Mouse (Mus musculus) liver, embryonic 15.5 days (tissue): Measurements from ENCODE around the gene Tenm4. TPM values are rescaled to one million over a fixed set of nuclear protein-coding genes. Genes with fewer than 3 reads are reported as not detected.

Experiments used
- ATAC-seq: fragments of 200-750 bp; cut with Nextera tagmentation; 2 replicates; pipeline ENCODE4 v1.8.0; 2017; ENCODE audit warnings: moderate number of reproducible peaks, mild to moderate bottlenecking, moderate library complexity; ENCODE audit not compliant: insufficient read depth
- H3K27ac ChIP-seq: fragments of 300-500 bp; sonication (generic); replicated peaks from 2 replicates; pipeline ENCODE4 v1.5.1; 2015; ENCODE audit warnings: mild to moderate bottlenecking, inconsistent platforms
- H3K27me3 ChIP-seq: fragments of 300-500 bp; sonication (generic); 2 replicates; pipeline ENCODE4 v1.6.1; 2015; ENCODE audit warnings: mild to moderate bottlenecking, inconsistent platforms
- H3K36me3 ChIP-seq: fragments of 300-500 bp; sonication (generic); replicated peaks from 2 replicates; pipeline ENCODE4 v1.6.1; 2015; ENCODE audit warnings: moderate library complexity, mild to moderate bottlenecking, inconsistent platforms
- H3K4me1 ChIP-seq: fragments of 300-500 bp; sonication (generic); replicated peaks from 2 replicates; pipeline ENCODE4 v1.6.1; 2015; ENCODE audit warnings: inconsistent platforms
- H3K4me2 ChIP-seq: fragments of 300-500 bp; sonication (generic); 2 replicates; pipeline ENCODE4 v1.6.1; 2015; ENCODE audit warnings: moderate library complexity, mild to moderate bottlenecking, inconsistent platforms
- H3K4me3 ChIP-seq: fragments of 300-500 bp; sonication (generic); replicated peaks from 2 replicates; pipeline ENCODE4 v1.5.1; 2015; ENCODE audit warnings: mild to moderate bottlenecking, inconsistent platforms
- H3K9ac ChIP-seq: fragments of 300-500 bp; sonication (generic); 2 replicates; pipeline ENCODE4 v1.6.1; 2015; ENCODE audit warnings: moderate library complexity, mild to moderate bottlenecking, inconsistent platforms
- H3K9me3 ChIP-seq: fragments of 300-500 bp; sonication (generic); replicated peaks from 2 replicates; pipeline ENCODE4 v1.6.1; 2016; ENCODE audit warnings: inconsistent platforms
- WGBS: fragments of 180-500 bp; shearing (Covaris S2); methylation state at CpG from one replicate; pipeline ENCODE4 v1.1.7; 2015; ENCODE audit warnings: mixed read lengths; ENCODE audit not compliant: insufficient replicate concordance; 5-methylcytosine and 5-hydroxymethylcytosine counted together
- polyA plus RNA-seq: library from polyadenylated mRNA; unstranded; fragments of >200 nt; fragmentation: Nextera tagmentation; extraction: Ambion mirVana; gene quantifications from 2 replicates; pipeline ENCODE4 v1.2.1, GENCODE M21; 2015

Tenm4 gene
- polyA plus RNA-seq, 1 experiment from 2014 or later: 0.69 TPM

GRCm38 (mm10) chr7:96879593-96879992, 708.5 kb downstream of the Tenm4 start:
- Histone ChIP-seq H3K27me3 (no peaks in the 10 kb centered on the region), H3K4me3 (no peak overlapping the region), H3K36me3 (no peaks in the 10 kb centered on the region), H3K4me2 (no peak overlapping the region), H3K9ac (no peak overlapping the region), H3K9me3 (no peaks in the 10 kb centered on the region), H3K27ac (no peak overlapping the region), H3K4me1 (no peaks in the 10 kb centered on the region)
- WGBS: 56% methylated on average over 6 of the region's 6 CpGs
- no peak for ATAC-seq

DNA sequence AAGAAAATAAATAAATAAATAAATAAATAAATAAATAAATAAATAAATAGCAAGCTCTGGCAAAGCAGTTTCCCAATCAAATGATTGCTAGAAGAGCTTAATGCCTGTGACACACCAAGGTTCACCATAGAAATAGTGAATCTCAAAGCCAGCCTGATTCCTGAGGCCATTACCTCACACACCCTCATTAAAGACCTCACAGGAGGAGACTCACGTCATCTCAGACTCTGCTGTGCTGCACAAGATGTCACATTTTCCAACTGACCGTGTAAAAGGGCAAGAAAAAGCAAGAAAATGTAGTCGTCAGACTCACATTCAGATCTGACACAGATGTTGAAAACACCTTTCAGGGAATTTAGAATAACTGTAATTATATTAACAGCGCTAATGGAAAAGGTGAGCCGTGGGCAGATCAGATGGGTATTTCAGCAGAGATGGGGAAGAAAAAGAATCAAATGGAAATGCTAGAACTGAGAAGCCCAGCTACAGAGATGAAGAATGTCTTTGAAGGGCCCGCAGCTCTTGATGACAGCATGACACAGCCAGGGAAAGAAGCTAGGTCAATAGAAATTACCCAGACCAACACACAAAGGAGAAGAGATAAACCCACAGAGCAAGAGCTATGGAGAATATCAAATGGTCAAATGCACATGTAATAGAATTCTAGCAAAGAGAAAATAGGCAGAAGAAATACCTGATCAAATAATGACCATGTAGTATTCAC, 709.3 kb downstream of the Tenm4 start:
- WGBS: 64% methylated on average over 6 of the region's 6 CpGs
- ATAC-seq: no peak

DNA sequence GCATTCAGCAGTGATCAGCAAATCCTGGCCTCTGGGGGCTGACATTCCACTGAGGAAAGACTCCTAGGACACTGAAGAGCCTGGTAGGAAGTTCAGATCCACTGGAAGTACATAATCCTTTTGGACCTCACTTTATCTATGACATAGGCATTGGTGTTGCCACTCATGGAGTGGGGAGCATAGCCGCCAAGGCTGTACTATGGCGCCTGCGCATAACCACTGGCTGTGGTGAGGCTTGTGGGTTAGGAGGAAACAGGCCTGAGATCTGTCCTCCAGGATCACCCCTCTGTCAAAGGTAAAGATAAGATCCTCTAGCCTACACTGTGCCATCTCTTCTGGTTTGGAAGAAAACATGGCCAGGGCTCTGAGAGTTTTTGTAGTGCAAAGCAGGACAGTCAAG, 712.3 kb downstream of the Tenm4 start:
- Histone ChIP-seq H3K9ac (no peak overlapping the region), H3K4me1 (no peaks in the 10 kb centered on the region), H3K9me3 (no peaks in the 10 kb centered on the region), H3K4me2 (no peak overlapping the region), H3K27me3 (no peaks in the 10 kb centered on the region), H3K4me3 (no peak overlapping the region), H3K27ac (no peak overlapping the region), H3K36me3 (no peaks in the 10 kb centered on the region)
- no peak for ATAC-seq
- 62% methylated on average over 3 of the region's 3 CpGs for WGBS

More for the DNA sequence above, 709.3 kb downstream of the Tenm4 start:
- H3K36me3 ChIP-seq: no peaks in the 10 kb centered on the region
- no peak overlapping the region for H3K27ac ChIP-seq
- H3K4me1 ChIP-seq: no peaks in the 10 kb centered on the region
- no peak overlapping the region for H3K9ac ChIP-seq
- H3K9me3 ChIP-seq: no peaks in the 10 kb centered on the region
- H3K4me2 ChIP-seq: no peak overlapping the region
- no peaks in the 10 kb centered on the region for H3K27me3 ChIP-seq
- H3K4me3 ChIP-seq: no peak overlapping the region

GRCm38 (mm10) chr7:96887088-96887654, 716.1 kb downstream of the Tenm4 start:
- no peaks in the 10 kb centered on the region for H3K27me3 ChIP-seq
- no peaks in the 10 kb centered on the region for H3K36me3 ChIP-seq
- ATAC-seq: no peak
- H3K4me2 ChIP-seq: no peak overlapping the region
- H3K4me3 ChIP-seq: no peak overlapping the region
- H3K9ac ChIP-seq: no peak overlapping the region
- H3K9me3 ChIP-seq: no peaks in the 10 kb centered on the region
- no peaks in the 10 kb centered on the region for H3K4me1 ChIP-seq
- WGBS: 81% methylated on average over 18 of the region's 18 CpGs
- no peak overlapping the region for H3K27ac ChIP-seq

GRCm38 (mm10) chr7:96889061-96890034, 718.3 kb downstream of the Tenm4 start:
- no peak for ATAC-seq
- WGBS: 72% methylated on average over 18 of the region's 18 CpGs
- Histone ChIP-seq H3K27me3 (no peaks in the 10 kb centered on the region), H3K9ac (no peak overlapping the region), H3K27ac (no peak overlapping the region), H3K4me1 (no peaks in the 10 kb centered on the region), H3K4me2 (no peak overlapping the region), H3K9me3 (no peaks in the 10 kb centered on the region), H3K4me3 (no peak overlapping the region), H3K36me3 (no peaks in the 10 kb centered on the region)

- ATAC-seq: no peak
- no peak overlapping the region for H3K4me3 ChIP-seq
- 35% methylated on average over 7 of the region's 7 CpGs for WGBS
Measured at GRCm38 (mm10) chr7:96890035-96890621, 719.1 kb downstream of the Tenm4 start.

DNA sequence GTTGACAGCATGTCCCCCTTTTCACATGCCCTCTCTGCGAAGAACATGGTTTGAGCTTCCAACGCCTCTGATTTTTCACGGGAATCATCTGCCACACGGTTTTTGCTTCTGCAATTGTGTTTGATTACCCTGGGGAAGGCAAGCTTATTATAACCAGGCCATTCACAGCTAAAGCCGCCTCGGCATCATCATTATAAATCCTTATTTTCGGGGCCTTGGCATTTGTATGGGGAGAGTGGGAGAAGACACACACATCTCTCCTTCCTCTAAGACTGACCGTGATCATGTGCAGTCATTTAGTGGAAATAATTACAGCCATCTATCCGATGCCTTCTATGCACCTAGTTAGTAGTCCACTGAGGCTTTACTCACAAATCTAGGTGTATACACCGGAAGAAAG, 719.9 kb downstream of the Tenm4 start:
- no peaks in the 10 kb centered on the region for H3K4me1 ChIP-seq
- H3K4me2 ChIP-seq: no peak overlapping the region
- no peak overlapping the region for H3K9ac ChIP-seq
- no peaks in the 10 kb centered on the region for H3K36me3 ChIP-seq
- no peak overlapping the region for H3K27ac ChIP-seq
- 66% methylated on average over 10 of the region's 10 CpGs for WGBS
- no peaks in the 10 kb centered on the region for H3K9me3 ChIP-seq
- no peaks in the 10 kb centered on the region for H3K27me3 ChIP-seq
- no peak for ATAC-seq
- no peak overlapping the region for H3K4me3 ChIP-seq

More at GRCm38 (mm10) chr7:96890035-96890621, 719.1 kb downstream of the Tenm4 start:
- Histone ChIP-seq H3K27me3 (no peaks in the 10 kb centered on the region), H3K36me3 (no peaks in the 10 kb centered on the region), H3K9ac (no peak overlapping the region), H3K9me3 (no peaks in the 10 kb centered on the region), H3K27ac (no peak overlapping the region), H3K4me2 (no peak overlapping the region), H3K4me1 (no peaks in the 10 kb centered on the region)

GRCm38 (mm10) chr7:96899036-96899569, 728.1 kb downstream of the Tenm4 start:
- H3K36me3 ChIP-seq: no peaks in the 10 kb centered on the region
- no peak for ATAC-seq

DNA sequence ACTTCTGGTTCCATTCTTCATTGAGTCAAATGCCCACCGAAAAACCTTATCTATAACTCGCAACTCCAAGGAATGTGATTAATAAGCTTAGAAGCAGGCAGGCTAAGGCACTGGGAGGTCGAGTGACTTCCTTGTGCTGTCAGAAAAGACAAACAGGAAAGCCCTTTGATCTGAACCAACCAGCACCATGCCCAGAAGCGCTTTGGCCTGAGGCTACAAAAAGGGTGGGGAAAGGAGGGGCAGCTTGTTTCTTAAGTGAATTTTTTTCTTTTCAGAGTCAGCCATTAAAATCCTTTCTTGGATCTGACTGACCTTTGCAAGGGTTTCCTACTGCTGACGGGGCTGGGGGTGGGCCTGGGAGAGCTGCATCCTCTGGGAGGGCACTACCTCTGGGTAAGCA, 731.1 kb downstream of the Tenm4 start:
- Histone ChIP-seq H3K4me1 (no peaks in the 10 kb centered on the region), H3K9me3 (no peaks in the 10 kb centered on the region), H3K27ac (no peak overlapping the region), H3K4me3 (no peak overlapping the region), H3K27me3 (no peaks in the 10 kb centered on the region), H3K36me3 (no peaks in the 10 kb centered on the region), H3K4me2 (no peak overlapping the region), H3K9ac (no peak overlapping the region)
- ATAC-seq: no peak
- WGBS: 41% methylated on average over 5 of the region's 5 CpGs

More at GRCm38 (mm10) chr7:96899036-96899569, 728.1 kb downstream of the Tenm4 start:
- H3K27ac ChIP-seq: no peak overlapping the region
- no peaks in the 10 kb centered on the region for H3K4me1 ChIP-seq
- 50% methylated on average over 10 of the region's 10 CpGs for WGBS
- no peak overlapping the region for H3K4me2 ChIP-seq
- no peak overlapping the region for H3K9ac ChIP-seq
- no peaks in the 10 kb centered on the region for H3K27me3 ChIP-seq
- H3K9me3 ChIP-seq: no peaks in the 10 kb centered on the region
- no peak overlapping the region for H3K4me3 ChIP-seq

DNA sequence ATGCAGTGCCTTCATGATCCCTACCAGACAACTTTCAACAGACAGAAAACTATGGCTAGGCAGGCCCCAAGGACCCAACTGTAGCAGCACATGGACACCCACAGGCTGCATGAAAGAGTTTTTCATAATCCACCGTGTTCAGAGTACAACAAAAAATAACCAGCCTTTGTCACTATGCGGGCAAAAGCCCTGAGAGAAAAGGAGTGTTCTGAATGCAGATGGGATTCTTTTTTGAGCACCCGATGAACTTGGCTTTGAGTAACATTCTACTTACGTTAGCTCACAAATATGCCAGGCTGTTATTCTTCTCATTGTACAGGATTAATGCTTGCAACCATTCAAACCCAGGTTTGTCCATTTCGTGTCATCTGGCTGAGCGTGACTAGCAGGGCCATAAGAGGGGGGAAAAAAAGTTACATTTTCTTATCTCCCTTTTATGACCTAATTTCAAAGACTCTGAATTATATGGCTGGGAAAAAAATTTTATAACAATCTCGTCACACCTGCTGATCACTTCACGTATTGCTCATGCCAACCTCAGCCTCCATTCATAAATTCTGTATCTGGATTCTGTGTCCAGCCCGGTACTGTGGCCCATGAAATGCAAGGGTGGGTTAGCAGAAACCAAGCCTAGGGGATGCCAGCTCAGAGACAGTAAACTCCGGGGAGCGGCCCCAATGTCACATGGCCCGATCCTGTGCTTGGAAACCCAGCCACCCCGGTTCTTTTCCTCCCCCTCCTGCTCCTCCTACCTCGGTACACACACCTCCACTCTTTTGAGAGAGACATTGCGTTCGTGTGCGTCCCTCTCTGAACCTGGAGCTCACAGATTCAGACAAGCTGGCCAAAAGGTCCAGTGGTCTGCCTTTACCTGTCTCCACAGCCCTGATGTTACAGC, 732.3 kb downstream of the Tenm4 start:
- Histone ChIP-seq H3K4me3 (no peak overlapping the region), H3K9ac (no peak overlapping the region), H3K4me1 (no peaks in the 10 kb centered on the region), H3K36me3 (no peaks in the 10 kb centered on the region), H3K27me3 (no peaks in the 10 kb centered on the region), H3K4me2 (no peak overlapping the region), H3K9me3 (no peaks in the 10 kb centered on the region), H3K27ac (no peak overlapping the region)
- no peak for ATAC-seq
- 76% methylated on average over 17 of the region's 17 CpGs for WGBS
